22 mouse cellular contexts compared by ENCODE assay signal in genomic region chr1:59986626-59987025, GRCm38 (mm10). TPM values are rescaled to one million over a fixed set of nuclear protein-coding genes. Genes with fewer than 3 reads are reported as not detected.
DNase-seq lines count a peak whose midpoint lies in the region; TF ChIP-seq lines count a peak whose summit lies in the region.
"Had no signal": no experiment of that assay in that cellular context is flagged by ENCODE, and none has a peak within 500 bp of the region (broad histone marks: within the 10 kb centered on the region; RNA-seq: fewer than 3 reads in every experiment).

No protein-coding gene starts in this region.

- no peak overlapping the region for H3K27ac ChIP-seq in kidney, adult 2 months (ENCODE audit: insufficient read depth, low read depth, low read length)
- H3K27ac ChIP-seq: embryonic facial prominence, embryonic 10.5 days; embryonic facial prominence, embryonic 12.5 days; forebrain, embryonic 13.5 days; forebrain, embryonic 15.5 days had no signal

- no peak for TF ChIP-seq POLR2A in kidney, adult 2 months (IDR thresholded peaks at IDR 0.05; ENCODE audit: low read depth, low read length)

- H3K4me1 ChIP-seq in kidney, adult 2 months (ENCODE audit: control insufficient read depth, insufficient read depth, low read length), result no peaks in the 10 kb centered on the region
- H3K4me1 ChIP-seq: embryonic facial prominence, embryonic 10.5 days; embryonic facial prominence, embryonic 12.5 days; forebrain, embryonic 13.5 days; forebrain, embryonic 15.5 days had no signal

- H3K36me3 ChIP-seq in kidney, adult 2 months (ENCODE audit: control insufficient read depth, insufficient read depth, low read length), result peaks cover 8% of the 10 kb centered on the region

- H3K4me3 ChIP-seq in kidney, adult 2 months (ENCODE audit: insufficient read depth, low read depth, low read length), result no peak overlapping the region
- H3K4me3 ChIP-seq: embryonic facial prominence, embryonic 10.5 days; embryonic facial prominence, embryonic 12.5 days; forebrain, embryonic 13.5 days; forebrain, embryonic 15.5 days had no signal

- no peak for TF ChIP-seq CTCF in kidney, adult 2 months (conservative IDR thresholded peaks at IDR 0.05; ENCODE audit: insufficient read depth, insufficient read length, low read depth, low read length)

- no peaks in the 10 kb centered on the region for H3K27me3 ChIP-seq in kidney, adult 2 months (replicated peaks; ENCODE audit: control insufficient read depth, insufficient read depth, low read length)
- H3K27me3 ChIP-seq: CH12.LX; embryonic facial prominence, embryonic 12.5 days; forebrain, embryonic 13.5 days; forebrain, embryonic 15.5 days had no signal

- peak; percentile 28 for DNase-seq in 416B (ENCODE audit: low read depth)
- peak; percentile 59 for DNase-seq in ES-CJ7 (ENCODE audit: low read depth, low spot score)
- DNase-seq in NIH3T3 (ENCODE audit: low read depth), result peak; percentile 24
- peak; percentile 34 for DNase-seq in ZHBTc4 (ENCODE audit: low read depth, low spot score)
- DNase-seq in kidney, adult 2 months, result no peak
- no peak for DNase-seq in adrenal gland, postnatal 4 days (ENCODE audit: low spot score in 2 of 2)
- no peak for DNase-seq in ovary, postnatal 14 days (ENCODE audit: low spot score)
- DNase-seq: adrenal gland, adult 2 months; adrenal gland, postnatal 10 days; adrenal gland, postnatal 25 days; B cell, adult 2 months; cerebellum, adult 11-12 months; cerebellum, adult 2 months; cerebellum, adult 9-11 months; cerebellum, postnatal 14 days; cerebellum, postnatal 36 days; forebrain, postnatal 0 days had no signal

RNA-seq across cellular contexts. Expression of gene Ica1l, which starts 56.4 kb away (rescaled TPM):
- polyA plus RNA-seq in kidney, adult 2 months (2012; rRNA removed), result 0.08 TPM in 1 of 2 replicates, not detected in the other
- 1 to 10 TPM; 4.4 to 4.7 TPM for total RNA-seq in adrenal gland, postnatal 4 days (2021)

Comparison
In these comparisons a context has a peak if more than half of its experiments do, and no peak if none do; other contexts are left out.
1. DNase-seq: peak in 416B (single experiment), ES-CJ7 (single experiment), NIH3T3 (single experiment) and ZHBTc4 (single experiment); none in kidney, adult 2 months (single experiment), adrenal gland, postnatal 4 days (0 of 2) and ovary, postnatal 14 days (single experiment).